Mouse (Mus musculus) liver, embryonic 14.5 days (tissue): ENCODE measurements at regions not wholly inside any gene's neighbourhood (a gene's known extent, or its start where the extent isn't known, plus 50 kb on each side); places are given as distances from the start of the nearest gene placed in this dataset.

Experiments
- CTCF ChIP-seq: IDR thresholded peaks from 2 replicates; pipeline ENCODE4 v1.5.1; 2016; ENCODE audit warnings: antibody characterized with exemption, low read depth, control low read depth
- EP300 ChIP-seq: IDR thresholded peaks from 2 replicates; pipeline ENCODE4 v1.6.1; 2016; ENCODE audit warnings: antibody characterized with exemption, low read depth

GRCm38 (mm10) chr6:7306956-7307355 is 247.7 kb upstream of the Tac1 start:
- TF ChIP-seq CTCF: no peak
- TF ChIP-seq EP300: no peak
